Mouse (Mus musculus) cerebellum, adult 2 months (tissue): Measurements from ENCODE around the gene Nnmt.

ENCODE experiments used
- CTCF ChIP-seq: fragments of 200-500 bp; IDR thresholded peaks from 2 replicates; pipeline ENCODE4 v1.5.1; 2011; ENCODE audit warnings: low read depth, mild to moderate bottlenecking, control low read depth, low read length, moderate library complexity, borderline replicate concordance; ENCODE audit not compliant: insufficient read depth
- POLR2A ChIP-seq: fragments of 200-500 bp; IDR thresholded peaks from 2 replicates; pipeline ENCODE4 v1.6.1; 2011; ENCODE audit warnings: low read length, control low read depth, borderline replicate concordance; ENCODE audit not compliant: insufficient read depth

DNA sequence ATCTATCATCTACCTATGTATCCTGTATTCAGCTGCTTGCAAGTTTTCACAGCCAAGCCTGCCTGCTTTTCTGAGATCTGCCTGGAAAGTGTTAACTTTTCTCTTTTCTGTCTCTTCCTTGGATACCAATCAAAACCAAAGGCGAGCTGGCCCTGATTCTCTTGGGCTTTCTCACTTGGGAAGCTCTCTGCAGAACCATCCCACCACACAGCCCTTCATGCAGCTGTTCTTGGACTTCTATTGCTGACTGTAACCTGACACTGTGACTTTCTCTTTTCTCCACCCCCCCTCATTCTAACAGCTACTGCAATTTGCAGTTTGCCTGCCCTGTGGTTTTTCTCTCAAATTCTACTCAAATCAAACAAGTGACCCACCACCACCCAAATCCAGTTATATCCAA lies 6.1 kb upstream of the Nnmt start:
- TF ChIP-seq POLR2A: no peak
- TF ChIP-seq CTCF: no peak
